Mouse (Mus musculus) thymus, adult 2 months (tissue): ENCODE data around the gene Dlg4.

Experiments
- CTCF ChIP-seq: fragments of 200-500 bp; IDR thresholded peaks from 2 replicates; pipeline ENCODE4 v1.5.1; 2012; ENCODE audit warnings: mild to moderate bottlenecking, control low read depth, low read length, moderate library complexity, borderline replicate concordance; ENCODE audit not compliant: control insufficient read depth, poor library complexity, insufficient read depth; ENCODE audit errors: extremely low read depth
- POLR2A ChIP-seq: fragments of 200-500 bp; IDR thresholded peaks from 2 replicates; pipeline ENCODE4 v1.6.1; 2012; ENCODE audit warnings: mild to moderate bottlenecking, low read length, control low read depth, moderate library complexity; ENCODE audit not compliant: control insufficient read depth, poor library complexity, insufficient read depth; ENCODE audit errors: extremely low read depth

DNA sequence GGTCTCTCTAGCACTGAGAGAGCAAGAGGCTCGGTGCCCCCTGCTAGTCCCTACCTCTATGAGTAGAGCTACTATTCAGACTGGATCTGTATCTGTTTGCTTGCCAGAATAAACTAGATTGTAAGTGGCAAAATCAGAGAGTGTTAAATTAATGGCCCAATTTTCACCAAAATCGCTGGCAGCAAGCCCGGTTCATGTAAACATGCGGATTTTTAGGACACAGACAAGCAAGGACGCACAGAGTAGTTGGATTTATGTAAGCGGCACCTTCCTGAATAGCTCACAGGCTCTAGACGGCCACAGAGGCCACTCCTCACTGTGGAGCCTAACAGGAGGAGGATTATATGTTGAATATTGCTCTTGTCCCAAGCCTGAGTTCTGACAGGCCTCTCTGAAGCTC, 36.4 kb downstream of the Dlg4 start:
- TF ChIP-seq POLR2A: no peak
- no peak for TF ChIP-seq CTCF
